Mouse (Mus musculus): ENCODE measurements around the gene Ptgr1.

Ptgr1 gene

GRCm38 (mm10) chr4:58986540-58987190 lies at the start of gene Ptgr1:
Ptgr1 (minus strand) TSS chr4:58987119.
- in situ Hi-C loops (cut with MboI, MseI): no loop called here

GRCm38 (mm10) chr4:59035786-59036350 lies 48.9 kb upstream of the Ptgr1 start:
- in situ Hi-C loops (cut with MboI, MseI): loop anchor here (5.0 kb wide), 2 partner anchors 39 to 736 kb away; partner anchors contain the start of gene Dnajc25

GRCm38 (mm10) chr4:59034918-59035785 lies 48.2 kb upstream of the Ptgr1 start, which contains the start of gene Gng10:
Gng10 (plus strand) TSS chr4:59035088.
- in situ Hi-C loops (cut with MboI, MseI): loop anchor here (5.0 kb wide), 2 partner anchors 38 to 737 kb away; partner anchors contain the start of gene Dnajc25

GRCm38 (mm10) chr4:59034325-59034917 lies 47.5 kb upstream of the Ptgr1 start:
- in situ Hi-C loops (cut with MboI, MseI): no loop called here

- in situ Hi-C loops (cut with MboI, MseI): no loop called here
Measured at GRCm38 (mm10) chr4:59016922-59017321, 30.0 kb upstream of the Ptgr1 start.

GRCm38 (mm10) chr4:59015181-59015580 lies 28.3 kb upstream of the Ptgr1 start:
- in situ Hi-C loops (cut with MboI, MseI): no loop called here

GRCm38 (mm10) chr4:59011446-59011845 lies 24.5 kb upstream of the Ptgr1 start:
- in situ Hi-C loops (cut with MboI, MseI): no loop called here

- in situ Hi-C loops (cut with MboI, MseI): loop anchor here (10.0 kb wide), 1 partner anchor 325 kb away; no protein-coding TSS in a partner anchor
Measured at GRCm38 (mm10) chr4:59009696-59010095, 22.8 kb upstream of the Ptgr1 start.

- in situ Hi-C loops (cut with MboI, MseI): loop anchor here (10.0 kb wide), 1 partner anchor 326 kb away; no protein-coding TSS in a partner anchor
Measured at GRCm38 (mm10) chr4:59009186-59009585, 22.3 kb upstream of the Ptgr1 start.

- in situ Hi-C loops (cut with MboI, MseI): loop anchor here (10.0 kb wide), 1 partner anchor 327 kb away; no protein-coding TSS in a partner anchor
Measured at GRCm38 (mm10) chr4:59007974-59008373, 21.1 kb upstream of the Ptgr1 start.

GRCm38 (mm10) chr4:59007016-59007415 lies 20.1 kb upstream of the Ptgr1 start:
- in situ Hi-C loops (cut with MboI, MseI): loop anchor here (10.0 kb wide), 1 partner anchor 328 kb away; no protein-coding TSS in a partner anchor

- in situ Hi-C loops (cut with MboI, MseI): loop anchor here (10.0 kb wide), 1 partner anchor 329 kb away; no protein-coding TSS in a partner anchor
Measured at GRCm38 (mm10) chr4:59006211-59006610, 19.3 kb upstream of the Ptgr1 start.

GRCm38 (mm10) chr4:59003806-59004200 lies 16.9 kb upstream of the Ptgr1 start:
- in situ Hi-C loops (cut with MboI, MseI): loop anchor here (10.0 kb wide), 1 partner anchor 331 kb away; no protein-coding TSS in a partner anchor

- in situ Hi-C loops (cut with MboI, MseI): loop anchor here (10.0 kb wide), 1 partner anchor 332 kb away; no protein-coding TSS in a partner anchor
Measured at GRCm38 (mm10) chr4:59002948-59003805, 16.3 kb upstream of the Ptgr1 start, which contains the start of gene Gm20503. Gm20503 (plus strand) TSS chr4:59003210.

GRCm38 (mm10) chr4:59000614-59001013 lies 13.7 kb upstream of the Ptgr1 start:
- in situ Hi-C loops (cut with MboI, MseI): loop anchor here (10.0 kb wide), 1 partner anchor 334 kb away; no protein-coding TSS in a partner anchor

GRCm38 (mm10) chr4:58999686-59000085 lies 12.8 kb upstream of the Ptgr1 start:
- in situ Hi-C loops (cut with MboI, MseI): loop anchor here (5.0 to 10.0 kb wide), 2 partner anchors 38 to 335 kb away; partner anchors contain the start of gene Gng10

GRCm38 (mm10) chr4:58998688-58999087 lies 11.8 kb upstream of the Ptgr1 start:
- in situ Hi-C loops (cut with MboI, MseI): loop anchor here (5.0 kb wide), 1 partner anchor 39 kb away; the partner anchor contains the start of gene Gng10

- in situ Hi-C loops (cut with MboI, MseI): loop anchor here (5.0 kb wide), 1 partner anchor 40 kb away; the partner anchor contains the start of gene Gng10
Measured at GRCm38 (mm10) chr4:58997081-58997480, 10.2 kb upstream of the Ptgr1 start.

GRCm38 (mm10) chr4:58995251-58995693 lies 8.4 kb upstream of the Ptgr1 start:
- in situ Hi-C loops (cut with MboI, MseI): loop anchor here (5.0 kb wide), 1 partner anchor 42 kb away; the partner anchor contains the start of gene Gng10

GRCm38 (mm10) chr4:58994762-58995161 lies 7.8 kb upstream of the Ptgr1 start, which contains the start of gene Dnajc25:
Dnajc25 (plus strand) TSS chr4:58995062.
- in situ Hi-C loops (cut with MboI, MseI): loop anchor here (5.0 kb wide), 1 partner anchor 43 kb away; the partner anchor contains the start of gene Gng10

All from T-helper 2 cell (primary cell).